In genomic region chr4:155283001-155283503, GRCm38 (mm10) we compare ENCODE assay signal across 8 mouse cellular contexts. TPM values are rescaled to one million over a fixed set of nuclear protein-coding genes. Genes with fewer than 3 reads are reported as not detected.
DNase-seq lines count a peak whose midpoint lies in the region; ATAC-seq and TF ChIP-seq lines count a peak whose summit lies in the region.

No protein-coding gene starts in this region.

- TF ChIP-seq CTCF in hindbrain, postnatal 0 days (IDR thresholded peaks at IDR 0.05; ENCODE audit: low read depth) = no peak

- peak overlapping the region; percentile 78 for H3K27ac ChIP-seq in lung, embryonic 15.5 days
- H3K27ac ChIP-seq in hindbrain, postnatal 0 days = peak overlapping the region; percentile 12
- 0 out of 2 replicates have a peak overlapping the region, but pooled peaks have one; percentile 23 for H3K27ac ChIP-seq in midbrain, embryonic 15.5 days

- intact Hi-C loops in left cerebral cortex, postnatal 4 days (cut with DNase I) = no loop called here

- no peak for DNase-seq in lung, adult 18-20 months
- peak; percentile 91 for DNase-seq in forelimb bud, embryonic 11.5 days (ENCODE audit: low read depth, low spot score)
- DNase-seq in hindbrain, postnatal 0 days (ENCODE audit: low spot score) = peak; percentile 39
- DNase-seq in cerebellum, adult 11 months = no peak
- no peak for DNase-seq in right cerebral cortex, adult 2 months (ENCODE audit: low spot score in 2 of 2)
- DNase-seq in left cerebral cortex, postnatal 4 days = no peak

- no peak overlapping the region for H3K4me3 ChIP-seq in lung, embryonic 15.5 days
- no peak overlapping the region for H3K4me3 ChIP-seq in hindbrain, postnatal 0 days (ENCODE audit: low read length)
- no peak overlapping the region for H3K4me3 ChIP-seq in midbrain, embryonic 15.5 days

- H3K9me3 ChIP-seq in lung, embryonic 15.5 days = no peaks in the 10 kb centered on the region
- H3K9me3 ChIP-seq in hindbrain, postnatal 0 days (ENCODE audit: low read length) = no peaks in the 10 kb centered on the region
- H3K9me3 ChIP-seq in midbrain, embryonic 15.5 days = no peaks in the 10 kb centered on the region

- no peak overlapping the region for H3K9ac ChIP-seq in lung, embryonic 15.5 days
- H3K9ac ChIP-seq in hindbrain, postnatal 0 days (replicated peaks; ENCODE audit: low read length) = no peak overlapping the region
- H3K9ac ChIP-seq in midbrain, embryonic 15.5 days = no peak overlapping the region

- H3K4me2 ChIP-seq in lung, embryonic 15.5 days = peak overlapping the region; percentile 34
- H3K4me2 ChIP-seq in hindbrain, postnatal 0 days (ENCODE audit: low read depth, low read length) = no peak overlapping the region
- H3K4me2 ChIP-seq in midbrain, embryonic 15.5 days = no peak overlapping the region

- H3K36me3 ChIP-seq in lung, embryonic 15.5 days = no peaks in the 10 kb centered on the region
- no peaks in the 10 kb centered on the region for H3K36me3 ChIP-seq in hindbrain, postnatal 0 days (ENCODE audit: insufficient read depth, low read length)
- H3K36me3 ChIP-seq in midbrain, embryonic 15.5 days (replicated peaks) = 0 out of 2 replicates have a peak, but pooled peaks cover 6% of the 10 kb centered on the region

- ATAC-seq in lung, embryonic 15.5 days (ENCODE audit: borderline replicate concordance, extremely low read depth, low FRiP score, low TSS enrichment) = peak; percentile 75; the same call in 1 of the 2 replicates
- ATAC-seq in hindbrain, postnatal 0 days = no peak
- ATAC-seq in midbrain, embryonic 15.5 days (replicated peaks) = no peak

- no peaks in the 10 kb centered on the region for H3K27me3 ChIP-seq in lung, embryonic 15.5 days
- no peaks in the 10 kb centered on the region for H3K27me3 ChIP-seq in hindbrain, postnatal 0 days (ENCODE audit: insufficient read depth, low read length)
- H3K27me3 ChIP-seq in midbrain, embryonic 15.5 days (replicated peaks) = no peaks in the 10 kb centered on the region

- WGBS in lung, embryonic 15.5 days = 15% methylated on average over 11 of the region's 11 CpGs
- 37% methylated on average over 11 of the region's 11 CpGs for WGBS in hindbrain, postnatal 0 days
- WGBS in midbrain, embryonic 15.5 days = 57% methylated on average over 11 of the region's 11 CpGs

- H3K4me1 ChIP-seq in lung, embryonic 15.5 days = peaks cover 53% of the 10 kb centered on the region
- peaks cover 5% of the 10 kb centered on the region; the same call in 1 of the 2 replicates for H3K4me1 ChIP-seq in hindbrain, postnatal 0 days (ENCODE audit: insufficient read depth, low read length)
- H3K4me1 ChIP-seq in midbrain, embryonic 15.5 days = peaks cover 7% of the 10 kb centered on the region; the same call in 1 of the 2 replicates

RNA-seq across cellular contexts. Expression of gene Faap20, which starts 33.5 kb away (rescaled TPM):
- 83.4 and 83.5 TPM in 2 replicates for polyA plus RNA-seq in lung, embryonic 15.5 days (2015; fragmentation: Nextera tagmentation; extraction: Ambion mirVana)
- 51.2 and 61.4 TPM in 2 replicates for total RNA-seq in hindbrain, postnatal 0 days (2014; rRNA removed)
- 60.8 and 62.5 TPM in 2 replicates for polyA plus RNA-seq in hindbrain, postnatal 0 days (2015; fragmentation: Nextera tagmentation; extraction: Ambion mirVana)
- 78.5 and 87.4 TPM in 2 replicates for polyA plus RNA-seq in midbrain, embryonic 15.5 days (2015; fragmentation: Nextera tagmentation; extraction: Ambion mirVana)
- total RNA-seq in left cerebral cortex, postnatal 4 days (2021) = 10 to 100 TPM; 32.1 to 33.0 TPM

Comparison
In these comparisons a context has a peak if more than half of its experiments do, and no peak if none do; other contexts are left out.
1. H3K27ac ChIP-seq: peak in every context shown above with its lines; median percentile 78 in lung, embryonic 15.5 days; 23 in midbrain, embryonic 15.5 days; 12 in hindbrain, postnatal 0 days.
2. DNase-seq: peak in forelimb bud, embryonic 11.5 days (single experiment) and hindbrain, postnatal 0 days (single experiment); none in lung, adult 18-20 months (0 of 2), cerebellum, adult 11 months (single experiment), right cerebral cortex, adult 2 months (0 of 2) and left cerebral cortex, postnatal 4 days (single experiment).